Mouse (Mus musculus) adrenal gland, postnatal 10 days (tissue): Measurements from ENCODE around the gene Gfer. TPM values are rescaled to one million over a fixed set of nuclear protein-coding genes. Genes with fewer than 3 reads are reported as not detected.
"Not testable (repeated sequence)": the region's sequence is repeated elsewhere in the genome, so short reads cannot be mapped to it uniquely, and the experiment has no call there.

Experiments used
- DNase-seq: peaks from one replicate; pipeline ENCODE4 v3.0.0; 2021; ENCODE audit warnings: mixed read lengths
- total RNA-seq, 2 experiments: library from RNA; stranded (reverse); gene quantifications; 2 replicates each; pipeline ENCODE4 v1.2.3; 2021

The Gfer gene
- total RNA-seq, 2 experiments from 2014 or later: 36.0 to 36.8 TPM

DNA sequence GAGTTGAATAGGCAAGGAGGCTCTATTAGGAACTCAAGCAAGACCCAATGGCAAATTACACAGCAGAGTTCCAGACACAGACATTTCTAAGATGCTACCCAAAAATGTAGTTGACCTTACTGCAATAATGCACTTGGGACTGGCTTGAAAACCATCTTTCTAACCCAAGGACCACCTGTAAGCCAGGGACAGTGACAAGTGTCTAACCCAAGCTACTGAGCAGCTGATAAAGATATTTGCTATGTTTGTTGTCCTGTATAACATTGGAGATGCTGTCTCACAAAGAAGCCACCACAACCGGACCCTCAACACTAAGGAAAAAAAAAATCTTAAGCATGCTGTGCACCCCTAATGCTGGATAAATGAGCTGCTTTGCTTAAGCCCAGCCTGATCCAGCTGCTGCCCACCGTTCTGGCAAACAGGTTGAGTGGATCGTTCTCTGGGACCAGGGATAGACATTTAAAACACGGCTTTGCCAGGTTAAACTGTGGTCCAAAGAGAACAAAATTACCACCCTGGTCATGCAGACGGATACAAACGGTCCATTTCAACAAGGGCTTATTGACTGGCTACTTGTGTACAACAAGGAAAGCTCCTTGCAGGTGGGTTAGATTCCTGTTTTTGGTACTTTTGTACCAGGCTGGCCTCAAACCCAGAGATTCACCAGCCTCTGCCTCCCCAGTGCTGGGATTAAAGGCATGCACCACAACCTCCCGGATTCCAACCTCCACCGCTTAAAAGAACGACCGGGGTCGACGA is 27.3 kb upstream of the Gfer start:
- DNase-seq: no peak

DNA sequence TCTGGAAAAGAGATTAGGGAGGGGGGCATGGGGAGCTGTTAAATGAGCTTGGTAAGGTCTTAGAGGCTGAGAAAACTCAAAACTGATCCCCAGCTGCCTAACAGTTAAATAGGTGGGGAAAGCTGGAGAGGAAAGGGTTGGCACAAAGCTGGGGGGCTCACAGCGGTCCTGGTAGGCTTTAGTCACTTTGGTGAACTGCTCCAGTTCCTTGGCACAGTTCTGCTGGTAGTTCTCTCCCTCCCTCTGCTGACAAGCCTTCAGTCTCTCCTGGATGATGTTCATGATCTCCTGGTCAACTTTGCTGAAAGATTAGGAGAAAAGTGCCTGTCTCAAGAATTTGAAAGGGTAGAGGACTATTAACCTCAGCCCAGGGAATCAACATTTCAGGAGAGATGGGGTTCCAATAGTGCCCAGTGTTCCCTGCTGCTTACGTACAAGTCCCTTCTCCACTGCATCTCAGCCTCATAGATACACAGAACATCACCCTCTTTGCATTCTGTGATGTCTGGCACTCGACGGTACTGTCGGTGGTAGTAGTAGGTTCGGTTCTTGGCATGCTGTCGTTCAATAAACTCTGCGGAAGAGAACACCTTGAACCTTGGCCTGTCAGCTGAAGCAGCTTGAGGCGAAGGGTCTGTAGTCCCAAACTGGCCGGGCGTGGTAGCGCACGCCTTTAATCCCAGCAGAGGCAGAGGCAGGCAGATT is 26.4 kb upstream of the Gfer start:
- no peak for DNase-seq

DNA sequence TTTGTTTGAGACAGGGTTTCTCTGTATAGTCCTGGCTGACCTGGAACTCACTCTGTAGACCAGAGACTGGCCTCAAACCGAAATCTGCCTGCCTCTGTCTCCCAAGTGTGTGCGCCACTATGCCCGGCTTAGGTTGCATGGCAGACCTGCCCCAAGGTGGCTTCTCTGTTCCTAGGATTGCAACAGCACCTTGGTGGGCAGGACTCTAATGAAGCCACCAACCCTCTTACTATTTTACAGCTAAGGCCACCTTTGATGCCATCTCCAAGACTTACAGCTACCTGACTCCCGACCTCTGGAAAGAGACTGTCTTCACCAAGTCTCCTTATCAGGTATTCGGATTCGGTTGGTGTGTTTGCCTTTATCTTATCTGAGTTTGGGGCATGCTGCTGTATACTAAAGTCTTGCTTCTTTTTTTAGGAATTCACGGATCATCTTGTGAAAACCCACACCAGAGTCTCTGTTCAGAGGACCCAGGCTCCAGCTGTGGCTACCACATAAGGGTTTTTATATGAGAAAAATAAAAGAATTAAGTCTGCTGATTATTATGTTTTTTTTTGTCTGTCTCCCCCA is 25.5 kb upstream of the Gfer start:
- not testable (repeated sequence) for DNase-seq

DNA sequence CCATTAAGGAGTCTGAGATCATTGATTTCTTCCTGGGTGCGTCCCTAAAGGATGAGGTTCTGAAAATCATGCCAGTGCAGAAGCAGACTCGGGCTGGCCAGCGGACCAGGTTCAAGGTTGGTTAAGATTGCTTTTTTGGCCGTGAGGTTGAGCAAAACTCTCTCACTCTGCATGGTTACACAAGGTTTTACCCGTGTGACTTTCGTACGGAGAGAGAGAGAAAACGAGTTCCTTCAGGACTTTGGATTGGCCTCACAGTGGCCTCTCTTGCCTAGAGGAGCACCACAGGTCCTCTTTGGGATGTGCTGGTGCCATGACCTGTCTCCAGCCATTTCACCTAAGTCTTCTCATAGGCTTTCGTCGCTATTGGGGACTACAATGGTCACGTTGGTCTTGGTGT is 24.7 kb upstream of the Gfer start:
- DNase-seq: not testable (repeated sequence)

DNA sequence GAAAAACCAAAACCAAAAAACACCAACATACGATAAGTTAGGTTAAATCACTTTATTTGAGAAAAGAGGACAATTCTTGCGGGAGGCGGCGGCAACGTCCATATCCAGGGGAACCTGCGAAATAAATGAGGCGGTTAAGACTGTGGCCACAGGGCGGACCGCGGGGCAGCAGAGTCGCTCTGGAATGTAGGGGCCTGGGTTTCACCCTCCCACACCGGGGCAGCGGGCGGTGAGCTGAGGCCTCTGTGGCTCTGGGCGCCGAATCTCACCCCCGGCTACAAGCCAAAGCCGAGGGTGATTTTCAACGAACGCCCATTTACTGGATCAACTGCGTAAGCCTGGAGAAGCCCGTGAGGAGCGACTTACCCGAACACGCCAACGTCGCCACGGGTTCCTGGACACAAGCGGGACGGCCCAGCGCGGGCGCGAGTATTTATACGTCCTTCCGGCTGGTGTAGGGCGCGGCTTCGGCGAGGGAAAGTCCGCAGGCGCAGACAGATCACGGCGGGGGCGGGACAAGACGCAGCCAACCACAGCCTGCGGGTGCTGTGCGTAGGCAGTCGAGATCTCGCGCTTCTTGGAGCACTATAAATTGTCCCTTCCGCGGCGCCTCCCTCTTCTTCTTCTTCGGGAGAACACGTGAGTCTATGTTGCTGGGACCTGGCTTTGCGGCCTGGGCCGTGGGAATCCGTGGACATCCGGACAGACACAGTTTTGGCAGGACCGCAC is 23.7 kb upstream of the Gfer start:
- DNase-seq: peak; percentile 98

DNA sequence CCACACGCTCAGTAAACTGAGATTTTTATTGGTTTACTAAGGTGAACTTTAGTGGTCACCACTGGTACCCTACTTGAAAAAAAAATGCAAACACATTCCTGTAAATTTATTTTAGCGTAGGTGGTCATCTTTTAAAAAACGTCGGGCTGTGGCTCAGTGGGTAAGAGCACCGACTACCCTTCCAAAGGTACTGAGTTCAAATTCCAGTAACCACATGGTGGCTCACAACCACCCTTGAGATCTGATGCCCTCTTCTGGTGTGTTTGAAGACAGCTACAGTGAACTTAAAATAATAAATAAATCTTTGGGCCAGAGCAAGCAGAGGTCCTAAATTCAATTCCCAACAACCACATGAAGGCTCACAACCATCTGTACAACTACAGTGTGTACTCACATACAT is 23.0 kb upstream of the Gfer start:
- DNase-seq: not testable (repeated sequence)

DNA sequence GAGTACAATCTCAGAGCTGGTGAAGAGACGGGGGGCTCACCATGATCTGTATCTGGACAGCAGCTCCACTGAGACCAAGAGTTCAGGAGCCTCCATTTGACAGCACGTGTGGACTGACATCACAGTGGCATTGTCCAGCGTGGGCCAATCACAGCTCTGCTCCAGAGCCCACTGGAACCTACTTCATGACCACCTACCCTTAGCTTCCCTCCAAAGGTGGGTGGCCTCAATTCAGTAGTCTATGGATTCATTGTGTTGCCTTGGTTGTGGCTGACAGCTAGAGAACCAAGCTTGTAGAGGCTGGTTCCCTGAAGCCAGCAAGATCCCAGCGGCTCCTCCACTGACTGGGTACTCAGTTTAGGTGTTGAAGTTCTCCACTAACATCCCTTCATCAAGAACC is 22.0 kb upstream of the Gfer start, which contains the start of the genes Rnf151 and Rps2:
Gene Rnf151 (minus strand): TSS at position 121 of the 400 bp plus-strand sequence.
Gene Rps2 (plus strand): TSS at position 174 of the 400 bp plus-strand sequence.
- DNase-seq: no peak

DNA sequence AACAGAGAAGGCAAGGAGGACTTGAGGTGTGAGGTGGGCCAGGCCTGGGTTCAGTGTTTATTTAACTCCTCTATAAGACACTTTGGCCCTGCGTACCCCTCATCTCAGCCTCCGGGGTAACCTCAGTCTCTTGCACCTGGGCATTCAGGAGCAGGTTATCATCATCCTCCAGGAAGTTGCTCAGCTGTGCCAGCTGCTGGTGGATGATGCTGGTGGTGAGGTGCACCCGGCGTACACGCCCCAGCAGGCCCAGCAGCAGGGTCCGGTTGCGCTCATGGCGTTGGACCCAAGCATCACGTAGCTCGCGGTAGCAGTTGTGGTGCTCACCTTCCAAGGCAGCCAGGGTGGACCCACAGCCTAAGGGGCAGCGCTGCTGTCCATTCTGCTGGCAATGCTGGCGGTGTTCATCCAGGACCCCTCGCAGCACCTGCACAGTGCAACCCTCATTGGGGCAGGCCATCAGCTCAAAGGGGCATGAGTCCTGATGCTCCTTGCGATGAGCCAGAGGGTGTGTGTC is 20.3 kb upstream of the Gfer start:
- no peak for DNase-seq

DNA sequence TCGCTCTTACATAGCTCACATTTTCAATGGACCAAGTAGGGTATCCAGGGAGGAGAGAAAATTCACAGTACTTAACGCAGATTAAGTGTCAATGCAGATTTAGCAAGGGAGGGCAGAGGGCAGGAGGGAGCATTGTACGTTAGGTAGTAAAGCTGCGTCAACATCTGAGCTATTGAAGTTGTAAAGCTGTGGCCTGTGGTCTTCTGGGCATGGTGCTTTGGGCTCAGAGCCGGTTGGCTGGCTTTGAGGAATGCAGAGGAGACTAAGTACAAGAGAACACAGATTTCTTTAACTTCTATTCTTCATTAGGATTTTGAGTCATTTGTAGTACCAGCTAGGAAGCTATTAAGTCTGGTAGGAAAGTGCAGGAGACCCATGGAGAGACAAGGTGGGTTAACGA is 19.6 kb upstream of the Gfer start:
- no peak for DNase-seq

DNA sequence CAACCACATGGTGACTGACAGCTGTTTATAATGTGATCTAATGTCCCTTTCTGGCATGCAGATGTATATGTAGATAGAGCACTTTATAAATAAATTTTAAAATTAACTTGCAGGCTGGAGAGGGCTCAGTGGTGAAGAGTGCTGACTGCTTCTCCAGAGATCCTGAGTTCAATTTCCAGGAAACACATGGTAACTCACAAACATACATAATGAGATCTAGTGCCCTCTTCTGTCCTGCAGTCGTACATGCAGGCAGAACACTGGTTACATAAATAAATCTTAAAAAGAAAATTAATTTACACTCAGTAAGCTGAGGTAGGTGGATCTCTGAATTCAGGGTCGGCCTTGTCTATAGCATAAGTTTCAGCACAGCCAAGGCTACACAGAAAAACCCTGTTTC is 12.7 kb upstream of the Gfer start:
- no peak for DNase-seq

DNA sequence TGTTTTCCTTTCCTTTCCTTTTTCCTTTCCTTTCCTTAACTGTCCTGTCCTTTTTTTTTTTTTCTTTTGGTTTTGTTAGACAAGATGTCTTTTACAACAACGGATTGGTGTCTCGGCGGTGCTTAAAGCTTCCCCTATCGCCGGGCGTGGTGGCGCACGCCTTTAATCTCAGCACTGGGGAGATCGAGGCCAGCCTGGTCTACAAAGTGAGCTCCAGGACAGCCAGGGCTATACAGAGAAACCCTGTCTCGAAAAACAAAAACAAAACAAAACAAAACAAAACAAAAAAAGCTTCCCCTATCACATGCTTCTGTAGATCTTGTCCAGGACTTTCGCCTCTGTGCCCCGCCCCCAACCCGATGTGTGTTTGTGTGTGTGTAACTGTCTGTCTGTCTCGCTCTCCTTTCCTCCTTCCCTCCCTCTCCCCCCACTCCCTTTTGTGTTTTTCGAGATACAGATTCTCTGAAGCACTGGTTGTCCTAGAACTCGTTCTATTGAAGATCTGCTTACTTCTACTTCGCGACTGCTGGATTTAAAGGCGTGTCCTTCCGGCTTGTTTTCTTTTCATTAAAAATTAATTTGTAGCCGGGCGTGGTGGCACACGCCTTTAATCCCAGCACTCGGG is 12.0 kb upstream of the Gfer start:
- no peak for DNase-seq

DNA sequence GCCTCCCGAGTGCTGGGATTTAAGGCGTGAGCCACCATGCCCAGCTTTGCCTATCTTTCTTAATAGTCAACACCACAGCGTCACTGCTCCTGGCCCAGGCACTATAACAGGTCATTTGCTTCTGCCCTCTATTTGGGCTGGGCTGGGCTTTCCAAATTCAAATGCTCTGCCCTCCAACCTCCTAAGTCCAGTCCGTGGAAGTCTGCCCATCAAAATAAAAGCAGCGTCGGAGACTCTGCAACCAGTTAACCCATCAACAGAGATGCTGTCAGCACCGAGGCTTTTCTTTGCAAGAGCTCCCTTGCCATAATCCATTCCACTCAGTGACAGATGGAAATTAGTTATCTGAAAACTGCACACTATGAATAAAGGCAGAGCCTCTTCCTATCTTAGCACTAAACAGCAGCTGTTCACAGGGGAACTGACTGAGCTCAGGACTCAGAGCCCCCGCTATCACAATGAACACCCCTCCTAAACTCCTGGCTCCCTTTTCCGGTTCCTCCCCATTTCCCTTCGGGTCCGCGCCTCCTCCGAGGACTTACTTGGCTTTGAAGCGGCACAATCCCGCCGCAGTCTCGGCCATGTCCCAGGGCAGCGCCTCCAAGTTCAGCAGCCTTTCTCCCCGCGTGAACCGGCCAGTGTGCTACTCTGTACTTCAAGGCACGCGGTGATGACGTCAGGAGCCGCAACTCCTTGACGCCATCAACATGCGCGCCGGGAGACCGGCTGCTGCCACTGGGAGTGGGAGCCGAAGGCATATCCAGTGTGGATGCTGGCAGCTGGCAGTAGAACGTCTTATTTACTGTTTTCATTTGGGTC is 11.2 kb upstream of the Gfer start, which contains the start of gene Tbl3:
Gene Tbl3 (minus strand): TSS at position 679 of the 819 bp plus-strand sequence.
- peak; percentile 97 for DNase-seq

DNA sequence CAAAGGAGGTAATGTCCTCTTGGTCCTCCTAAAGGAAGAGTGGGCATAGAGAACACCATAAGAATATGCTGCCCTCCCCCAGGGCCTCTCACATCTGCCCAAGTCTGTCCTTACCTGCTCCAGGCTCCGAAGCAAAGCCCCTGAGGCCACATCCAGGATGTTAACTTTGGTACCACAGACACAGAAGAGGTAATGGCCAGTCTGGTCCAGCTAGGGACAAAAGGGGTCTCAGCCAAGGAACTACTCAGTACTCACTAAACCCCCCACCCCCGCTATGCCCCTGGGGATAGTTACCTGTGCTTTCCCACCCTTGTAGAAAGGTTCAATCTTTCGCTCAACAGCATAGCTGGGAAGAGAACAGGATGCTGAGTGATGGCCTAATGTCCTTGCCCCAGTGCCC is 9.9 kb upstream of the Gfer start:
- DNase-seq: no peak

DNA sequence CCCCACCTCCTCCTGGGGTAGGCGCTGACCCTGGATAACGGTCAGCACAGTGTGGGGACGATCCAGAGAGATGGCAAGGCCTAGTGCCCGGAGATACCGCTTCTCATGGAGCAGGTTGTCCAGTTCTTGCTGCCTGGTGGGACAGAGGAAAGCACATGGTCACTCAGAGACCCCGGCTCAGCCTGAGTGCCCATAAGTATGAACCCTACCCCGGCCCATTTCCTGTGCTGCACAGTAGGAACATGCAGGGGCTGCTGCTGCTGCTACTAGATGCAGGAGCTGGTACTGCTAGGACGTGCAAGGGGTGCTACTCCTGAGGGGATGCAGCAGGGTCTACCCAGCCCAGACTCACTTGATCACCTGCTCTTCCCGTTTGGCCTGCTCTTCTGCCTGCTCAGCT is 5.3 kb upstream of the Gfer start:
- DNase-seq: no peak

DNA sequence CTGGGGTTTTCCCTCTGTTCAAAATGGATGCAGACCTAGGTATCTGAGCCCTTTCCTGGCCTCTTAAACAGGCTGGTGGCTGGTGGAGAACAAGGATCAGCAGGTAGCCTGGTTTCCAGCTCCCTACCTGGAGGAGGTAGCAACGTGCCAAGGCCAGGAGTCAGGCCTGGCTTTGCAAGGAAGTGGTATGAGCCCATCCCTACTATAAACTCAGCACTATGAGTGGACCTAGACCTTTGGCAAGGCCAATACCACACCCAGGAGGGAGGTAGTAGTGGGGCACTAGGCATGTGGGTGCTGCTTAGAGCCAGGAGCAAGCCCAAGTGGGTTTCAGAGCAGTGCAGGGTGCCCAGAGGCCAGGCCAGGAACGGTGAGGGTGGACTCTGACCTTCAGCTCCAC is 3.5 kb upstream of the Gfer start:
- DNase-seq: no peak

DNA sequence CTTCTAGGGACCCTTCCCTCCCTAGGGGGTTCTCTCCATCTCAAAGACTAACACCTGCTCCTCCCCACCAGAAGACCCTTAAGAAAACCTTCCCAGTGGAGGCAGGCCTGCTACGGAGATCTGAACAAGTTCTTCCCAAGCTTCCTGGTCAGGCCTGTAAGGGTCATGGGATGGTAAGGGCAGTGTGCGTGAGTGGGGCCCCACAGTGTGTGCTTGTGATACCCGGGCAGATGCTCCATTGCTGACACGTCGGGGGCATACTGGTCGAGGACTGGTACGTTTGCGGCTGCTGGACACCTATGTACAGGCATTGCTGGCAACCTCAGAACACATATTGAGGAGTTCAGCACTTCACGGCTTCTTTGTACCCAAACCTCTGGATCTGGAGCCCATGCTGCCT is 2.8 kb upstream of the Gfer start:
- no peak for DNase-seq

DNA sequence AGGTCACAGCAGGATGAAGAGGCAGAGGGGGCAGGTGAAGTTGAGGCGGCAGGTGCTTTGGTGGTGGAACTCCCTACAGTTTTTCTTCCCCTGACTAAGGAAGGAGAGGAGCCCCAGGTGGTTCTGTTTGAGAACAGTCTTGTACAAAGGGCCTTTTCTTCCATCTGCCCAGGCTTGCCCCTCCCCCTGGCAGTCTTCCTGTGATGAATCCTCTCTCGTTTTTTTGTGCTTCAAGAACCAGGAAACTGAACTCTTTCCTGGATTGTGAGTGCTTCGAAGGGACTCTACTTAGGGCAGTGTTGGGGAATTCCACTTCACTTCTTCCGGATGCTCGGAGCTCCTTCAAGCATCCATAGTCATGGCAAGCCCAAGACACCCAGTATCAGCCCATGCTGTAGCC is 2.0 kb upstream of the Gfer start:
- DNase-seq: no peak

DNA sequence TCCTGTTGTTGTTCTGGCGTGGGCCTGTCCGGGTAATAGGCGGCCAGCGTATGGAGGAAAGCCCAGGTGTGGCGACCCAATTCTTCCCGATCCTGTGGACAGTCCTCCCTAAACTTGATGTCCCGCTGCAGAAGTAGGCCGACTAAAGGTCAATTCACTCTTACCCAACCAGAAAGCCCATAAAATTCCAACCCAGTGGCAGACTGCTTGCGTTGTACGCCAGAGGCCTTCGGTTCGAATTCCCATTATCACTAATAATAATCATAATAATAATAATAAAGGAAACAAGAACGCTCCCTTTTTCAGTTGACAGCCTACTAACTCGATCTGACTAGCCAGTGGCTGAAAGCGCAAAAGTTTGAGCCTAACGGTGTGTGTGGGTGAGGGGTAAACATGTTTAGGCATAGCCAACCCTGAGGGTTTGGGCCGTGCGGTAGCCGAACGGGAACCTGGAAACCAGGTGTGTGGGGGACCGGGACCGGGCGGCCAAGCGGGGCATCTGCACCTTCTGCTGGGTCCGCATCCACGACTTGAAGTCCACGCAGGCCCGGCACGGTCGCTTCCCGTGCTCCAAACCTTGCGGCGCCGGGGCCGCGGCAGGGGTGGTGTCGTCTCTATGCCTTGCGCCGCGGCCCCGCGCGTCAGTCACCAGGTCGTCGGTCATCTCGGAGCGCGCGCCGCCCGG is 488 bp downstream of the Gfer start:
- DNase-seq: no peak

DNA sequence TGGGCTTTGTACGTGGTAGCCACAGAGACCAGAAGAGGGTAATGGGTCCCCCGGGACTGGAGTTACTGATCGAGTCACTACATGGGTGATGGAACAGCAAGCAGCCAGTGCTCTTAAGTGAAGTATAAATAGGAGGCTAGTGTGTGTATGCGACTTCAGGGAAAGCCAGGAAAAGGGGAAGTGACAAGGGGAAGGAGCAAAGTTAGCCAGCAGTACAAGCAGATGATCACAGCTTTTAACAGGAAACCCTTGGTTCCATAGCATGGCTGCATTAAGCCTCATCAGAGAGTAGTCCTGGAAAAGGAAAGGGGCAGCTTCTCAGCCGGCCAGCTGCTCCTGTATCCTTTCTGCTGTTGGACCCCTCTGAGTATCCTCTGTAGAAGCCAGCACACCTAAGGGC is 3.6 kb downstream of the Gfer start:
- no peak for DNase-seq
